Mouse (Mus musculus): ENCODE measurements around the gene Rnf182. TPM values are rescaled to one million over a fixed set of nuclear protein-coding genes. Genes with fewer than 3 reads are reported as not detected.

Gene Rnf182
- polyA plus RNA-seq, 1 experiment: 0.03 TPM

DNA sequence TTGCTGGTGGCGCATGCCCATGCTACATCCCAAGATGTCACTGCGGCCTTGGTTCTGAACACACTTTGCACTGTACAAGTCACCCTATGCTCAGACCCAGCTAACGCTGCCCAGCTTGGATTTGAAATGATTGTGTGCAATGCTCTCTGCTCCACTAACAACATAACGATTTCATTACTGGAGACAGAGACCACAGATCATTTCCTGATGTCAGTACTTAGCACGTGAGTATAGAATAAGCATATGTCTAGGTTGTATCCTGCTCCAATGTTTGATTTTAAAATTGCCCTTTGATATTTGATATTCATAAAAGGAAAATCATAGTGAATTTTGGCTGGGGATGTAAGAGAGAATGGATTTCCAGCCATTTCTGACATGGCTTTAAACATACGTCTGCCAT lies 3.5 kb upstream of the Rnf182 start:
- peaks cover 3% of the 10 kb centered on the region; the same call in 1 of the 2 replicates for H3K4me1 ChIP-seq (ENCODE audit: control insufficient read depth, insufficient read depth, insufficient read length, low read length)
- no peak overlapping the region for H3K4me3 ChIP-seq (ENCODE audit: low read depth, low read length)
- no peak for TF ChIP-seq CTCF (IDR thresholded peaks at IDR 0.05; ENCODE audit: extremely low read depth, insufficient read length, insufficient replicate concordance, low read depth, low read length)
- no peak for TF ChIP-seq POLR2A (IDR thresholded peaks at IDR 0.05; ENCODE audit: low read depth, low read length)
- peaks cover 18% of the 10 kb centered on the region for H3K27me3 ChIP-seq (ENCODE audit: control insufficient read depth, insufficient read depth, low read length)
- no peak overlapping the region for H3K27ac ChIP-seq (ENCODE audit: insufficient read depth, low read depth, low read length)
- H3K36me3 ChIP-seq (ENCODE audit: control insufficient read depth, insufficient read depth, low read length): no peaks in the 10 kb centered on the region
- WGBS: 80% methylated on average over 6 of the region's 6 CpGs

DNA sequence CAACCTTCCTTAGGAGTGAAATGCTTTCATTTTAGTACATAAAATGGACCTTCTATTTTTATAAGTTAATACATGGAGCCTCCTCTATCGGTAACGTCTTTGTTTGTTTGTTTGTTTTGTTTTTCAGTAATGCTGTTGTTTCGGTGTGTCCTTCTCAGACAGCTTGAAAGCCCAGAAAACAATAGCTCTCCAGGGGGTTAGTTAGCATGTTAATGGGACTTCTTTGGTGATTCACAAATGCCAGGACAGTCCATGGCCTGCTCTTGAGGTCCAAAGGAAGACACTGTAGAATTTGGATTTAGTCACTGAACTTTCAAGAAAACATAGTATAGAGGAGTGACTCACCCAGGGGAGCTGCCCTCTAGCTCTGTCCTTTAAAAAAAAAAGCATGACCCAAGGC lies 843 bp upstream of the Rnf182 start:
- TF ChIP-seq CTCF (IDR thresholded peaks at IDR 0.05; ENCODE audit: extremely low read depth, insufficient read length, insufficient replicate concordance, low read depth, low read length): no peak
- no peak for TF ChIP-seq POLR2A (IDR thresholded peaks at IDR 0.05; ENCODE audit: low read depth, low read length)
- Histone ChIP-seq H3K27ac (ENCODE audit: insufficient read depth, low read depth, low read length) (no peak overlapping the region), H3K27me3 (ENCODE audit: control insufficient read depth, insufficient read depth, low read length) (peaks cover 27% of the 10 kb centered on the region), H3K4me1 (ENCODE audit: control insufficient read depth, insufficient read depth, insufficient read length, low read length) (peaks cover 3% of the 10 kb centered on the region; the same call in 1 of the 2 replicates), H3K4me3 (ENCODE audit: low read depth, low read length) (no peak overlapping the region), H3K36me3 (ENCODE audit: control insufficient read depth, insufficient read depth, low read length) (no peaks in the 10 kb centered on the region)
- WGBS: 92% methylated on average over 3 of the region's 3 CpGs

- Histone ChIP-seq H3K4me3 (ENCODE audit: low read depth, low read length) (no peak overlapping the region), H3K27ac (ENCODE audit: insufficient read depth, low read depth, low read length) (no peak overlapping the region), H3K36me3 (ENCODE audit: control insufficient read depth, insufficient read depth, low read length) (no peaks in the 10 kb centered on the region), H3K4me1 (ENCODE audit: control insufficient read depth, insufficient read depth, insufficient read length, low read length) (peaks cover 3% of the 10 kb centered on the region; the same call in 1 of the 2 replicates), H3K27me3 (ENCODE audit: control insufficient read depth, insufficient read depth, low read length) (peaks cover 27% of the 10 kb centered on the region)
- TF ChIP-seq POLR2A (IDR thresholded peaks at IDR 0.05; ENCODE audit: low read depth, low read length) (no peak), CTCF (IDR thresholded peaks at IDR 0.05; ENCODE audit: extremely low read depth, insufficient read length, insufficient replicate concordance, low read depth, low read length) (no peak)
- 23% methylated on average over 9 of the region's 9 CpGs for WGBS
Observed at GRCm38 (mm10) chr13:43615194-43615576, 325 bp upstream of the Rnf182 start.

- H3K4me1 ChIP-seq (ENCODE audit: control insufficient read depth, insufficient read depth, insufficient read length, low read length): peaks cover 3% of the 10 kb centered on the region; the same call in 1 of the 2 replicates
- whole genome bisulfite sequencing: 35% methylated on average over 6 of the region's 6 CpGs
- peaks cover 27% of the 10 kb centered on the region for H3K27me3 ChIP-seq (ENCODE audit: control insufficient read depth, insufficient read depth, low read length)
- no peak for TF ChIP-seq POLR2A (IDR thresholded peaks at IDR 0.05; ENCODE audit: low read depth, low read length)
- TF ChIP-seq CTCF (IDR thresholded peaks at IDR 0.05; ENCODE audit: extremely low read depth, insufficient read length, insufficient replicate concordance, low read depth, low read length): no peak
- H3K27ac ChIP-seq (ENCODE audit: insufficient read depth, low read depth, low read length): no peak overlapping the region
- H3K4me3 ChIP-seq (ENCODE audit: low read depth, low read length): no peak overlapping the region
- no peaks in the 10 kb centered on the region for H3K36me3 ChIP-seq (ENCODE audit: control insufficient read depth, insufficient read depth, low read length)
Observed at GRCm38 (mm10) chr13:43616551-43616950, 1.0 kb downstream of the Rnf182 start.

DNA sequence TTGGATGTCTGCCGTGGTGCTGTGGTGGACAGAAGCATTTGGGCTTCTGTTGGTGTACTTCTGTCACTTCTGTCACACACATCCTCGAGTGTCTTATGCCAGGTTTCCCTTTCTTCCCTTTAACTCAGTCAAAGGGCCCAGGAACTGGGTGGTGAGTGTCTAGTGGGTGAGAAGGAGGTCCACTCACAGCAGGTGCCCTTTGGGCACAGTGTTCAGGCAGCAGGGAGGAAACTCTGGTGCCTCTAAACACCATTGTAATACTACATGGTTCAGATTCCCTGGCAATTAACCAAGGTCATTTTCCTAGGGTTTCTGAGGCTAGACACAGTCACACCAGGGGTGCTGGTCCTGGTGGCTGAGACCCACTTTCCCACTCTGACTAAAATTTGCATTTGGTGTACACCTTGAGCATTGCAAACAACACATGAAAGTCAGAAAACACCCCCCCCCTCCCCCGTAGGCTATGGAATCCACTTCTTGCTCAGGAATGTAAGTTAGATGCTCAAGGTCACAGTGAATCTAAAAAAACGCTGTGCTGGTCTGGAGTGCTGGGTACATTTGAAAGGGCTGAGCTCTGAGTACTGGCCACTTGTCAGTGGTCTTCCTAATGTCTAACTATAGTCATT lies 4.2 kb downstream of the Rnf182 start:
- 57% methylated on average over 4 of the region's 4 CpGs for WGBS
- no peak overlapping the region for H3K4me3 ChIP-seq (ENCODE audit: low read depth, low read length)
- TF ChIP-seq CTCF (IDR thresholded peaks at IDR 0.05; ENCODE audit: extremely low read depth, insufficient read length, insufficient replicate concordance, low read depth, low read length): no peak
- TF ChIP-seq POLR2A (IDR thresholded peaks at IDR 0.05; ENCODE audit: low read depth, low read length): no peak

GRCm38 (mm10) chr13:43627922-43628321 lies 12.4 kb downstream of the Rnf182 start:
- 66% methylated on average over 5 of the region's 5 CpGs for WGBS
- Histone ChIP-seq H3K4me3 (ENCODE audit: low read depth, low read length) (no peak overlapping the region), H3K36me3 (ENCODE audit: control insufficient read depth, insufficient read depth, low read length) (no peaks in the 10 kb centered on the region), H3K27ac (ENCODE audit: insufficient read depth, low read depth, low read length) (no peak overlapping the region), H3K4me1 (ENCODE audit: control insufficient read depth, insufficient read depth, insufficient read length, low read length) (no peaks in the 10 kb centered on the region), H3K27me3 (ENCODE audit: control insufficient read depth, insufficient read depth, low read length) (no peaks in the 10 kb centered on the region)
- TF ChIP-seq CTCF (IDR thresholded peaks at IDR 0.05; ENCODE audit: extremely low read depth, insufficient read length, insufficient replicate concordance, low read depth, low read length): no peak
- no peak for TF ChIP-seq POLR2A (IDR thresholded peaks at IDR 0.05; ENCODE audit: low read depth, low read length)

More for the DNA sequence above, 4.2 kb downstream of the Rnf182 start:
- H3K4me1 ChIP-seq (ENCODE audit: control insufficient read depth, insufficient read depth, insufficient read length, low read length): peaks cover 3% of the 10 kb centered on the region; the same call in 1 of the 2 replicates
- peaks cover 25% of the 10 kb centered on the region for H3K27me3 ChIP-seq (ENCODE audit: control insufficient read depth, insufficient read depth, low read length)
- no peak overlapping the region for H3K27ac ChIP-seq (ENCODE audit: insufficient read depth, low read depth, low read length)
- no peaks in the 10 kb centered on the region for H3K36me3 ChIP-seq (ENCODE audit: control insufficient read depth, insufficient read depth, low read length)

GRCm38 (mm10) chr13:43629785-43630184 lies 14.3 kb downstream of the Rnf182 start:
- H3K4me1 ChIP-seq (ENCODE audit: control insufficient read depth, insufficient read depth, insufficient read length, low read length): no peaks in the 10 kb centered on the region
- no peak overlapping the region for H3K4me3 ChIP-seq (ENCODE audit: low read depth, low read length)
- TF ChIP-seq CTCF (IDR thresholded peaks at IDR 0.05; ENCODE audit: extremely low read depth, insufficient read length, insufficient replicate concordance, low read depth, low read length): no peak
- TF ChIP-seq POLR2A (IDR thresholded peaks at IDR 0.05; ENCODE audit: low read depth, low read length): no peak
- no peaks in the 10 kb centered on the region for H3K36me3 ChIP-seq (ENCODE audit: control insufficient read depth, insufficient read depth, low read length)
- no peaks in the 10 kb centered on the region for H3K27me3 ChIP-seq (ENCODE audit: control insufficient read depth, insufficient read depth, low read length)
- 45% methylated on average over 7 of the region's 7 CpGs for WGBS
- no peak overlapping the region for H3K27ac ChIP-seq (ENCODE audit: insufficient read depth, low read depth, low read length)
